Mouse (Mus musculus) limb, embryonic 13.5 days (tissue): ENCODE results near the gene Pigt. TPM values are rescaled to one million over a fixed set of nuclear protein-coding genes. Genes with fewer than 3 reads are reported as not detected.

ENCODE experiments used
- ATAC-seq: fragments of 200-750 bp; cut with Nextera tagmentation; 2 replicates; pipeline ENCODE4 v1.8.0; 2017; ENCODE audit warnings: low read depth, moderate number of reproducible peaks, moderate TSS enrichment; ENCODE audit not compliant: low FRiP score
- H3K27ac ChIP-seq: fragments of 300-500 bp; sonication (generic); 2 replicates; pipeline ENCODE4 v1.5.1; 2015; ENCODE audit warnings: inconsistent platforms, mild to moderate bottlenecking, moderate library complexity
- H3K27me3 ChIP-seq: fragments of 300-500 bp; sonication (generic); 2 replicates; pipeline ENCODE4 v1.6.1; 2015; ENCODE audit warnings: mild to moderate bottlenecking, inconsistent platforms
- H3K36me3 ChIP-seq: fragments of 300-500 bp; sonication (generic); 2 replicates; pipeline ENCODE4 v1.6.1; 2015; ENCODE audit warnings: inconsistent platforms, mild to moderate bottlenecking, moderate library complexity
- H3K4me1 ChIP-seq: fragments of 300-500 bp; sonication (generic); 2 replicates; pipeline ENCODE4 v1.6.1; 2015; ENCODE audit warnings: inconsistent platforms
- H3K4me2 ChIP-seq: fragments of 300-500 bp; sonication (generic); replicated peaks from 2 replicates; pipeline ENCODE4 v1.6.1; 2015; ENCODE audit warnings: inconsistent platforms, mild to moderate bottlenecking, moderate library complexity
- H3K4me3 ChIP-seq: fragments of 300-500 bp; sonication (generic); 2 replicates; pipeline ENCODE4 v1.5.1; 2015; ENCODE audit warnings: moderate library complexity, mild to moderate bottlenecking, inconsistent platforms
- H3K9ac ChIP-seq: fragments of 300-500 bp; sonication (generic); 2 replicates; pipeline ENCODE4 v1.6.1; 2015; ENCODE audit warnings: mild to moderate bottlenecking, inconsistent platforms
- H3K9me3 ChIP-seq: fragments of 300-500 bp; sonication (generic); 2 replicates; pipeline ENCODE4 v1.6.1; 2016; ENCODE audit warnings: inconsistent platforms
- WGBS: fragments of 180-500 bp; shearing (Covaris S2); methylation state at CpG from one replicate; pipeline ENCODE4 v1.1.7; 2015; 5-methylcytosine and 5-hydroxymethylcytosine counted together
- polyA plus RNA-seq: library from polyadenylated mRNA; unstranded; fragments of >200 nt; fragmentation: Nextera tagmentation; extraction: Ambion mirVana; gene quantifications from 2 replicates; pipeline ENCODE4 v1.2.1, GENCODE M21; 2015

The Pigt gene
- 45.9 and 46.8 TPM in 2 replicates for polyA plus RNA-seq

DNA sequence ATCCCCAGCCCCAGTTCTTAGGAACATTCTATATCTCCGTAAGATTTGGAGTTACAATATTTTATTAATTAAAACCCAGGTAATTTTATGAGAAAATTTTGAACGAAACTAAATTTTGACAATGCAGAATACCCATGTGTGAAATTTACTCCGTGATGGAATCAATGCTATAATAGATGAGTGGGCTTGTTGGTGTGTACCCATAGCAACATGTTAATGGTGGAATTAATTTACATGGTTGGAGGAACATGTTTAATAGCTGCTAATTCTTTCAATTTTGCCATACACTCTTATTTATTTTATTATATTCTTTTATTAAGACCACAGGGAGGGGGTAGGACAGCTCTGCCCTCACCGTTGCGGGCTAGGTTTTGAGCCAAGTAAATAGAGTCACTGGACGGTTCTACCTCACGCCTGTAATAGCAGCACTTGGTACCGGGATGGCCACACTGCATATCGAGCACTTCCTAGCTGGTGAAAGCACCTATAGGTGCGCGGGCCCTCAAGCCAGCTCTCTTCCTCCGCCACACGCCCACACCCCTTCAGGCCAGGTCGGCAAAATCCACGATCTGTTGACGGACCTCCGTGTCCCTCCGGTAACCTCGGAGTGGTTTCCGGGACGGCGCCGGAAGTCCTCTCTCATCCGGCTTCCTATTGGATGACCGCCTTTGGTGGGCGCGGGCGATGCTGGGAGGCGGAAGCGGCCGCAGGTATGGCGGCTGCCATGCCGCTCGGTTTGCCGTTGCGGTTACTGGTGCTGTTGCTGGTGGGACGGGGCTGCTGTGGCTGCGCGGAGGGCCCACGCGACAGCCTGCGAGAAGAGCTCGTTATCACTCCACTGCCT, at the start of gene Pigt:
Gene Pigt (plus strand): TSS at position 674 of the 844 bp plus-strand sequence.
- peaks cover 12% of the 10 kb centered on the region for H3K4me1 ChIP-seq
- WGBS = 4% methylated on average over 43 of the region's 43 CpGs
- peak; percentile 92 for ATAC-seq
- peak within 1 kb of the TSS; percentile 98 for H3K4me2 ChIP-seq
- no peak within 1 kb of the TSS for H3K27ac ChIP-seq
- H3K9ac ChIP-seq = peak within 1 kb of the TSS; percentile 79
- H3K4me3 ChIP-seq = peak within 1 kb of the TSS; percentile 90
- no peaks in the 10 kb centered on the region for H3K27me3 ChIP-seq
- peaks cover 27% of the 10 kb centered on the region for H3K36me3 ChIP-seq
- H3K9me3 ChIP-seq = no peaks in the 10 kb centered on the region

- H3K9me3 ChIP-seq = no peaks in the 10 kb centered on the region
- H3K27ac ChIP-seq = no peak overlapping the region
- no peaks in the 10 kb centered on the region for H3K36me3 ChIP-seq
- WGBS = 74% methylated on average over 1 of the region's 1 CpGs
- ATAC-seq = no peak
- H3K4me1 ChIP-seq = peaks cover 33% of the 10 kb centered on the region
- H3K27me3 ChIP-seq = 0 out of 2 replicates have a peak, but pooled peaks cover 3% of the 10 kb centered on the region
- no peak overlapping the region for H3K4me2 ChIP-seq
- no peak overlapping the region for H3K9ac ChIP-seq
- H3K4me3 ChIP-seq = no peak overlapping the region
Measured at GRCm38 (mm10) chr2:164448140-164448539, 49.2 kb upstream of the Pigt start.

GRCm38 (mm10) chr2:164448921-164449320, 48.4 kb upstream of the Pigt start:
- H3K9me3 ChIP-seq = no peaks in the 10 kb centered on the region
- H3K27me3 ChIP-seq = 0 out of 2 replicates have a peak, but pooled peaks cover 3% of the 10 kb centered on the region
- H3K4me1 ChIP-seq = peaks cover 26% of the 10 kb centered on the region
- no peak for ATAC-seq
- H3K9ac ChIP-seq = no peak overlapping the region
- 64% methylated on average over 5 of the region's 5 CpGs for WGBS
- no peak overlapping the region for H3K4me3 ChIP-seq
- no peak overlapping the region for H3K4me2 ChIP-seq
- no peak overlapping the region for H3K27ac ChIP-seq
- H3K36me3 ChIP-seq = no peaks in the 10 kb centered on the region

GRCm38 (mm10) chr2:164449341-164450042, 47.8 kb upstream of the Pigt start:
- Histone ChIP-seq H3K4me2 (no peak overlapping the region), H3K36me3 (no peaks in the 10 kb centered on the region), H3K9ac (no peak overlapping the region), H3K9me3 (no peaks in the 10 kb centered on the region), H3K4me3 (no peak overlapping the region), H3K27me3 (0 out of 2 replicates have a peak, but pooled peaks cover 3% of the 10 kb centered on the region), H3K4me1 (peaks cover 26% of the 10 kb centered on the region), H3K27ac (no peak overlapping the region)
- no peak for ATAC-seq
- WGBS = 84% methylated on average over 14 of the region's 14 CpGs

GRCm38 (mm10) chr2:164452000-164452676, 45.2 kb upstream of the Pigt start:
- Histone ChIP-seq H3K36me3 (no peaks in the 10 kb centered on the region), H3K9ac (no peak overlapping the region), H3K27me3 (no peaks in the 10 kb centered on the region), H3K9me3 (no peaks in the 10 kb centered on the region), H3K27ac (peak overlapping the region; percentile 44; the same call in 1 of the 2 replicates), H3K4me2 (peak overlapping the region; percentile 36), H3K4me3 (no peak overlapping the region), H3K4me1 (peaks cover 40% of the 10 kb centered on the region)
- ATAC-seq = peak; percentile 75
- WGBS = 11% methylated on average over 13 of the region's 13 CpGs

DNA sequence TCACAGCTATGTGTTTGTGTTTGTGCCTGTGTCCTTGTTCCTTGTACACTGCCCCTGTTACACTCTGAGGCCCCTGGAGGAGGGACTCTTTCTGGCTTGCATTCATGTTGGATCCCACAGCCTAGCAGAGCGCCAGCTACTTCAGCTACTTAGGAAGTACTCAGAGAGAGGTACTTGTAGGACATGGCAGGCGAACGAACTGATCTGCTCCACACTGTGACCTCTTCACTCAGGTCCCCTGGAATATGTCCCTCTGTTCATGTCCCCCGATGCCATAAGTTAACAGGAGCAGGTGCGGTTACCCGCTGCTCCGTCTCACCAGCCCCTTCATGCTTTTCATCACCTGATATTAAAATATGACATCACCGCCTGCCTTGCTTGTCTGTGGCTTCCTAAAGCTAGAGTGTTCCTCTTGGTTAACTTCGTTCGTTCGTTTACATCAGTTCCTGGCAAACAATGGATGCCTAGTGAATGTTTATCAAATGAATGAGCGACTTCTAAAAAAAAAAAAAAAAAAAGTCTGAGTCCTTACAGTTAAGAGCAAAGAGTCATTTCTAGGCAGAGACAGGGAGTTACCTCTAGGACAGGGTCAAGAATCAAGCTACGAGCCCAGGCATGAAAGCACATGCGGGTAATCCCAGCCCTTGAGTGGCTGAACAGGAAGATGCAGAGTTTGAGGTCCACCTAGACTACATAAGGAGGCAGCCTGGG, 44.1 kb upstream of the Pigt start:
- 82% methylated on average over 14 of the region's 14 CpGs for WGBS
- no peak overlapping the region for H3K4me3 ChIP-seq
- peak overlapping the region; percentile 15; the same call in 1 of the 2 replicates for H3K27ac ChIP-seq
- H3K36me3 ChIP-seq = no peaks in the 10 kb centered on the region
- H3K27me3 ChIP-seq = no peaks in the 10 kb centered on the region
- ATAC-seq = no peak
- H3K4me2 ChIP-seq = no peak overlapping the region
- peaks cover 40% of the 10 kb centered on the region for H3K4me1 ChIP-seq
- H3K9me3 ChIP-seq = no peaks in the 10 kb centered on the region
- no peak overlapping the region for H3K9ac ChIP-seq

- H3K4me2 ChIP-seq = no peak overlapping the region
- no peaks in the 10 kb centered on the region for H3K27me3 ChIP-seq
- H3K4me1 ChIP-seq = peaks cover 37% of the 10 kb centered on the region
- no peak for ATAC-seq
- H3K9ac ChIP-seq = no peak overlapping the region
- no peaks in the 10 kb centered on the region for H3K9me3 ChIP-seq
- no peak overlapping the region for H3K4me3 ChIP-seq
- no peak overlapping the region for H3K27ac ChIP-seq
- WGBS = 69% methylated on average over 7 of the region's 7 CpGs
- no peaks in the 10 kb centered on the region for H3K36me3 ChIP-seq
Measured at GRCm38 (mm10) chr2:164453887-164454500, 43.3 kb upstream of the Pigt start.

GRCm38 (mm10) chr2:164454846-164455245, 42.5 kb upstream of the Pigt start:
- no peaks in the 10 kb centered on the region for H3K27me3 ChIP-seq

GRCm38 (mm10) chr2:164455421-164456190, 41.7 kb upstream of the Pigt start:
- H3K27me3 ChIP-seq = no peaks in the 10 kb centered on the region
- no peak overlapping the region for H3K9ac ChIP-seq
- ATAC-seq = no peak
- no peak overlapping the region for H3K4me2 ChIP-seq
- H3K36me3 ChIP-seq = no peaks in the 10 kb centered on the region
- 69% methylated on average over 6 of the region's 6 CpGs for WGBS
- H3K27ac ChIP-seq = no peak overlapping the region
- no peaks in the 10 kb centered on the region for H3K9me3 ChIP-seq
- peaks cover 32% of the 10 kb centered on the region for H3K4me1 ChIP-seq
- no peak overlapping the region for H3K4me3 ChIP-seq

More at GRCm38 (mm10) chr2:164454846-164455245, 42.5 kb upstream of the Pigt start:
- Histone ChIP-seq H3K36me3 (no peaks in the 10 kb centered on the region), H3K27ac (no peak overlapping the region), H3K9ac (no peak overlapping the region), H3K4me1 (peaks cover 32% of the 10 kb centered on the region), H3K9me3 (no peaks in the 10 kb centered on the region), H3K4me2 (no peak overlapping the region), H3K4me3 (no peak overlapping the region)
- ATAC-seq = no peak
- 73% methylated on average over 10 of the region's 10 CpGs for WGBS

DNA sequence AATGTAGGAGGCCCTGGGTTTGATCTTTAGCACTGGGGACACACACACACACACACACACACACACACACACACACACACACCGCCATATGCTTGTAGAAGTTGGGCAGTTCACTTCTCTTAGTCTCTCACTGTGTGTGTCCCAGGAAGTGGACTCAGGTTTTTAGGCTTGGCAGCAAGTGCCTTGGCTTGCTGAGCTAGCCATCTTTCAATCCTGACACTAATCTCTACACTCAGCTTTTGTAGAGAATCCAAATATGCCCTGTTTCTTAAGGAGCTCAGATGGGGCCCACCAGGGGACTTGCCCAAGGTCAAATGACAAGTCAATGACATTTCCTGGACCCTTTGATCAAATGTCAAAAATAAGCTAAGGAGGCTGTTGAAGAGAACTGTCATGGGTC, 40.9 kb upstream of the Pigt start:
- 78% methylated on average over 1 of the region's 1 CpGs for WGBS
- peak overlapping the region; percentile 47; the same call in 1 of the 2 replicates for H3K4me2 ChIP-seq
- no peaks in the 10 kb centered on the region for H3K36me3 ChIP-seq
- no peaks in the 10 kb centered on the region for H3K9me3 ChIP-seq
- peak overlapping the region; percentile 55 for H3K9ac ChIP-seq
- no peaks in the 10 kb centered on the region for H3K27me3 ChIP-seq
- H3K4me1 ChIP-seq = peaks cover 32% of the 10 kb centered on the region
- H3K27ac ChIP-seq = no peak overlapping the region
- no peak for ATAC-seq
- no peak overlapping the region for H3K4me3 ChIP-seq
